Mouse (Mus musculus) cerebellum, adult 2 months (tissue): ENCODE measurements at regions not wholly inside any gene's neighbourhood (a gene's known extent, or its start where the extent isn't known, plus 50 kb on each side); places are given as distances from the start of the nearest gene placed in this dataset.

Experiments
- CTCF ChIP-seq: fragments of 200-500 bp; IDR thresholded peaks from 2 replicates; pipeline ENCODE4 v1.5.1; 2011; ENCODE audit warnings: low read depth, mild to moderate bottlenecking, control low read depth, low read length, moderate library complexity, borderline replicate concordance; ENCODE audit not compliant: insufficient read depth
- POLR2A ChIP-seq: fragments of 200-500 bp; IDR thresholded peaks from 2 replicates; pipeline ENCODE4 v1.6.1; 2011; ENCODE audit warnings: low read length, control low read depth, borderline replicate concordance; ENCODE audit not compliant: insufficient read depth

DNA sequence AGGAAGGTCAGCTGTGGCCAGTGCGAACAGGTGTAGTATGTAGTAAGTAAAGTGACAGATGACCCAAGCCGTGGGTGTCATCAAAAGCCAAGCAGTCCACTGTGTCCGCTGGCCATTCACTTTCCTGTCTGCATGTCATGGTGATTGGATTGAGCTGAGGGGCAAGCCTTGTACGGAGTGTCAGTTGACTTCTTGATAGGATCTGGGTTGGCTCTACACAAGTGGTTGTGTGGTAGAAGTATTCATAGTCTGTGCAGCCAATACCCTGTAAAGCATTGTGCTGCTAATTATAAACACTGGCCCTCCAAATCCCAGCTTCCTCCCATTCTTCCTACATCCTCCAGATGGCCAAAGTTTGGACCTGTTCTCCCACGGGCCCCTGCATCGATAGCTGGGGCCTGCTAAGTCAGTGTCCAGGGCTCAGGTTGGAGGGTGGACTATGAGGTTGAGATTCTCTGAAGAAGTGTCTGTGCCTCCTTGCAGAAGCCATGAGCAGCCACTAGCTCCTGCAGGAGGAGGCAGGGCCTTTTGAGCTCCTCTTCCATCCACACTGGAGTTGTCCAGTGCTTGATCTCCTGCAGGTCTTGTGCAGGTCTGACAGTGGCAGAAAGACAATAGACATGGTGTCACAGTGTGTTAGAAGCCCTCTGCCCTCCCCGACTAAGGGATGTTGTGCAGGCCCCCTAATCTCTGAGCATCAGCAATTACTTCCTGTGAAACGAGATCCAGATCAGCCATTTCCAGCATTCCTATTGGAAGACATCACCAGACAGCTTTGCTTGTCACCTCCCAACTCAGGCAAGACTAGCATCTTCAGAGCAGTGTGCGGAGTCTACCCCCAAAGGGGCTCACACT lies 117.9 kb downstream of the Lrrc30 start:
- TF ChIP-seq CTCF (no peak), POLR2A (no peak)
